Mouse (Mus musculus) left cerebral cortex, adult 9 months (tissue): ENCODE measurements around the gene Bmf.
A peak's percentile ranks its signal among the peaks of the same experiment; 100 is the strongest.

Experiments
- DNase-seq, 2 experiments: peaks; one replicate each; pipeline ENCODE4 v3.0.0; 2022; ENCODE audit warnings: low spot score in 2 of 2

The Bmf gene

DNA sequence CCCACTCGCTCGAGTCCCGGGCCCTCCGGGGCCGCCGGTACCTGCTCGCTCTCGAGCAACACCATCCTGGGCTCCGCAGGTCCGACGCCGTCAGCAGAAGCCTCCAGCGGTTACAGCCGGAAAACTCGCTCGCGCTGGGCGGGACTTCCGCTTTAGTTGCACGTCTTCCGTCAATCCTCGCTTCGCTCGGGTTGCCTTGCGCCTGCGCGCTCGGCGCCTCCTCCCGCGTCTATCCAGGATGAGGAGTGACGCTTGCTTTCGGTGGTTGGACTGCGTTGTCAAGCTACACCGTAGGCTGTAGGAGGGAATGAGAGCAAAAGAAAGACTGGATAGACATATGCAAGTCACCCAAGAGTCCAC, 70.0 kb downstream of the Bmf start, which contains the start of gene Srp14:
TSS of gene Srp14 (minus strand) at position 162 of the 360 bp plus-strand sequence.
- DNase-seq: peak; percentile 73 to 92

DNA sequence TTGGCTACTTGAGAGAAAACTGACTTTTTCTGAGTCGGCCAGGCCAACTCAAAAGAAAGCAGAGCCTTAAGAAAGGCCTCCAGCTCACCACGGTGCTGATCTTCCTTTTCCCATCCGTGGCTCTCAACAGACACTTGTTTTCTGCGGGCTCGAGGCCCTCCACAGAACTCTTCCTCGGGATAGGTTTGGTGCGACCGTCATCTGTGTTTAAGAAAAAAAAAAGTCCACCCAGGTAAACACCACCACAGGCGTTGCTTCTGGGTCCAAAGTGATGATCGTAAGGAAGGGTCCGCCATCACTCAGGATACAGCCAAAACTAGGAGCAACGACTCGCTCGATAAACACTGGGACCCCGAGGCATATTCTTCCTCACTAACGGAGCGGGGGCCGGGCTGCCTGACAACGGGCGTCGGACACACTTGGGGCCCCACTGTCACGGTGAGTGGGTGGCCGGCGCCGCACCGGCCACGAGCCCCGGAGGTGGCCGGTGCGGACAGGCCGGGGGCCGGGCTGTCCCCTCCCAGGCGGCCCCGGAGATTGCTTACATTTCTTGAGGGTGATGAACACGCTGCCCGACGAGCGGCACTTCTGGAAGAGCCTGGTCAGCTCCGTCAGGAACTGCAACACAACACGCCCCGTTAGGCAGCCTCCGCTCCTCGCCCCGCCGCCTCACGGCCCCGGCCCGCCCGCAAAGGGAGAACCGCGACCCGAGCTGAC, 70.5 kb downstream of the Bmf start:
- DNase-seq: no peak
